In genomic region chr12:21135651-21136461, GRCm38 (mm10) we compare ENCODE assay signal across 9 mouse cellular contexts.
A peak's percentile ranks its signal among the peaks of the same experiment; 100 is the strongest.
DNase-seq lines count a peak whose midpoint lies in the region; ATAC-seq and TF ChIP-seq lines count a peak whose summit lies in the region.
"Had no signal": no experiment of that assay in that cellular context is flagged by ENCODE, and none has a peak within 500 bp of the region (broad histone marks: within the 10 kb centered on the region; RNA-seq: fewer than 3 reads in every experiment).

No protein-coding gene starts in this region.

- H3K4me1 ChIP-seq in megakaryocyte, embryonic 14.5 days: peaks cover 99% of the 10 kb centered on the region
- H3K4me1 ChIP-seq in cortical plate, adult 2 months (ENCODE audit: control insufficient read depth, insufficient read depth, low read length): peaks cover 25% of the 10 kb centered on the region
- peaks cover 59% of the 10 kb centered on the region for H3K4me1 ChIP-seq in heart, embryonic 16.5 days (ENCODE audit: control insufficient read depth, insufficient read depth, low read length)
- peaks cover 24% of the 10 kb centered on the region for H3K4me1 ChIP-seq in liver, adult 2 months (ENCODE audit: control insufficient read depth, insufficient read depth, low read length)

- H3K9me3 ChIP-seq in megakaryocyte, embryonic 14.5 days: no peaks in the 10 kb centered on the region
- H3K9me3 ChIP-seq in heart, embryonic 16.5 days (replicated peaks; ENCODE audit: control insufficient read depth, low read length): no peaks in the 10 kb centered on the region
- H3K9me3 ChIP-seq: neural tube, embryonic 12.5 days had no signal

- H3K4me3 ChIP-seq in megakaryocyte, embryonic 14.5 days (replicated peaks): peak overlapping the region; percentile 78
- H3K4me3 ChIP-seq in cortical plate, adult 2 months (ENCODE audit: insufficient read depth, low read length): no peak overlapping the region
- no peak overlapping the region for H3K4me3 ChIP-seq in heart, embryonic 16.5 days (ENCODE audit: low read length)
- no peak overlapping the region for H3K4me3 ChIP-seq in liver, adult 2 months (ENCODE audit: insufficient read depth, low read depth, low read length)
- H3K4me3 ChIP-seq: neural tube, embryonic 12.5 days had no signal

- TF ChIP-seq POLR2A in cortical plate, adult 2 months (IDR thresholded peaks at IDR 0.05; ENCODE audit: extremely low read depth, insufficient read depth, low read length): no peak
- TF ChIP-seq POLR2A in liver, adult 2 months (IDR thresholded peaks at IDR 0.05; ENCODE audit: extremely low read depth, insufficient read depth, low read length): no peak

- no peaks in the 10 kb centered on the region for H3K27me3 ChIP-seq in megakaryocyte, embryonic 14.5 days (replicated peaks)
- H3K27me3 ChIP-seq in heart, embryonic 16.5 days (ENCODE audit: control insufficient read depth, insufficient read depth, low read length): no peaks in the 10 kb centered on the region
- H3K27me3 ChIP-seq in liver, adult 2 months (ENCODE audit: control insufficient read depth, insufficient read depth, low read length): no peaks in the 10 kb centered on the region
- H3K27me3 ChIP-seq: neural tube, embryonic 12.5 days had no signal

- H3K79me2 ChIP-seq in liver, adult 2 months (ENCODE audit: control insufficient read depth, insufficient read depth, low read length): peaks cover 20% of the 10 kb centered on the region; the same call in 1 of the 2 replicates

- DNase-seq in liver, adult 2 months (ENCODE audit: extremely low read depth, low read depth, low spot score): peak; percentile 31
- no peak for DNase-seq in adipocyte (ENCODE audit: low spot score)
- no peak for DNase-seq in layer of hippocampus, adult 9-10 months (ENCODE audit: low spot score)
- no peak for DNase-seq in layer of hippocampus, adult 9-11 months

- peak overlapping the region; percentile 47 for H3K27ac ChIP-seq in cortical plate, adult 2 months (ENCODE audit: insufficient read depth, low read length)
- peak overlapping the region; percentile 70 for H3K27ac ChIP-seq in heart, embryonic 16.5 days (ENCODE audit: low read length)
- peak overlapping the region; percentile 14; the same call in 1 of the 2 replicates for H3K27ac ChIP-seq in liver, adult 2 months (replicated peaks; ENCODE audit: insufficient read depth, low read depth, low read length)
- H3K27ac ChIP-seq: neural tube, embryonic 12.5 days had no signal

- no peak overlapping the region for H3K9ac ChIP-seq in heart, embryonic 16.5 days (ENCODE audit: low read length)
- no peak overlapping the region for H3K9ac ChIP-seq in liver, adult 2 months (ENCODE audit: low read depth, low read length)
- H3K9ac ChIP-seq: neural tube, embryonic 12.5 days had no signal

- no peak for ATAC-seq in megakaryocyte, adult 5-6 weeks (ENCODE audit: poor library complexity, severe bottlenecking)
- peak; percentile 66 for ATAC-seq in heart, embryonic 16.5 days (replicated peaks; ENCODE audit: extremely low read depth, insufficient read depth, low FRiP score)

- 26% methylated on average over 8 of the region's 8 CpGs for WGBS in heart, embryonic 16.5 days
- 45% methylated on average over 8 of the region's 8 CpGs for WGBS in liver, adult 2 months

- no peak overlapping the region for H3K4me2 ChIP-seq in heart, embryonic 16.5 days (ENCODE audit: low read depth, low read length)
- H3K4me2 ChIP-seq: neural tube, embryonic 12.5 days had no signal

- H3K36me3 ChIP-seq in megakaryocyte, embryonic 14.5 days (replicated peaks; ENCODE audit: low read length): peaks cover 19% of the 10 kb centered on the region
- H3K36me3 ChIP-seq in heart, embryonic 16.5 days (ENCODE audit: control insufficient read depth, insufficient read depth): no peaks in the 10 kb centered on the region
- H3K36me3 ChIP-seq in liver, adult 2 months (ENCODE audit: control insufficient read depth, insufficient read depth, low read length): no peaks in the 10 kb centered on the region
- H3K36me3 ChIP-seq: neural tube, embryonic 12.5 days had no signal

- TF ChIP-seq CTCF in cortical plate, adult 2 months (IDR thresholded peaks at IDR 0.05; ENCODE audit: extremely low read depth, insufficient read depth, low read length): no peak
- TF ChIP-seq CTCF in liver, adult 2 months (IDR thresholded peaks at IDR 0.05; ENCODE audit: low read depth, low read length): no peak

Comparison
In these comparisons a context has a peak if more than half of its experiments do, and no peak if none do; other contexts are left out.
1. H3K27ac ChIP-seq: peak in every context shown above with its lines; median percentile 70 in heart, embryonic 16.5 days; 47 in cortical plate, adult 2 months; 14 in liver, adult 2 months.